Mouse (Mus musculus): Measurements from ENCODE around the gene Cnpy1. TPM values are rescaled to one million over a fixed set of nuclear protein-coding genes. Genes with fewer than 3 reads are reported as not detected.

Cnpy1 gene
- polyA plus RNA-seq, 1 experiment from 2014 or later = 0.14 TPM

- no peaks in the 10 kb centered on the region for H3K36me3 ChIP-seq (ENCODE audit: control insufficient read depth, insufficient read depth, low read length)
- H3K27me3 ChIP-seq (ENCODE audit: control insufficient read depth, insufficient read depth, low read length) = peaks cover 92% of the 10 kb centered on the region
- no peak overlapping the region for H3K4me2 ChIP-seq (replicated peaks; ENCODE audit: low read depth, low read length)
- no peak overlapping the region for H3K27ac ChIP-seq (ENCODE audit: low read depth, low read length)
- no peak overlapping the region for H3K4me3 ChIP-seq (ENCODE audit: low read length)
- ATAC-seq (ENCODE audit: low FRiP score, low TSS enrichment) = no peak
- 0 out of 2 replicates have a peak, but pooled peaks cover 2% of the 10 kb centered on the region for H3K4me1 ChIP-seq (ENCODE audit: control insufficient read depth, insufficient read depth, low read length)
- H3K9me3 ChIP-seq (ENCODE audit: control insufficient read depth, low read length) = no peaks in the 10 kb centered on the region
- WGBS = 13% methylated on average over 8 of the region's 8 CpGs
- H3K9ac ChIP-seq (ENCODE audit: low read depth, low read length) = no peak overlapping the region
These were observed 73.2 kb downstream of the Cnpy1 start for GRCm38 (mm10) chr5:28172261-28172920.

GRCm38 (mm10) chr5:28171667-28172066, 73.9 kb downstream of the Cnpy1 start:
- Histone ChIP-seq H3K27ac (ENCODE audit: low read depth, low read length) (no peak overlapping the region), H3K4me3 (ENCODE audit: low read length) (no peak overlapping the region), H3K4me1 (ENCODE audit: control insufficient read depth, insufficient read depth, low read length) (peaks cover 4% of the 10 kb centered on the region; the same call in 1 of the 2 replicates), H3K9ac (ENCODE audit: low read depth, low read length) (no peak overlapping the region), H3K36me3 (ENCODE audit: control insufficient read depth, insufficient read depth, low read length) (no peaks in the 10 kb centered on the region), H3K27me3 (ENCODE audit: control insufficient read depth, insufficient read depth, low read length) (peaks cover 93% of the 10 kb centered on the region), H3K4me2 (replicated peaks; ENCODE audit: low read depth, low read length) (no peak overlapping the region), H3K9me3 (ENCODE audit: control insufficient read depth, low read length) (no peaks in the 10 kb centered on the region)
- ATAC-seq (ENCODE audit: low FRiP score, low TSS enrichment) = no peak
- WGBS = 15% methylated on average over 5 of the region's 5 CpGs

GRCm38 (mm10) chr5:28170892-28171291, 74.7 kb downstream of the Cnpy1 start:
- no peak overlapping the region for H3K4me2 ChIP-seq (replicated peaks; ENCODE audit: low read depth, low read length)
- H3K27ac ChIP-seq (ENCODE audit: low read depth, low read length) = no peak overlapping the region
- WGBS = 10% methylated on average over 19 of the region's 19 CpGs
- H3K9ac ChIP-seq (ENCODE audit: low read depth, low read length) = no peak overlapping the region
- peaks cover 11% of the 10 kb centered on the region; the same call in 1 of the 2 replicates for H3K4me1 ChIP-seq (ENCODE audit: control insufficient read depth, insufficient read depth, low read length)
- peaks cover 93% of the 10 kb centered on the region for H3K27me3 ChIP-seq (ENCODE audit: control insufficient read depth, insufficient read depth, low read length)
- H3K36me3 ChIP-seq (ENCODE audit: control insufficient read depth, insufficient read depth, low read length) = no peaks in the 10 kb centered on the region
- ATAC-seq (ENCODE audit: low FRiP score, low TSS enrichment) = no peak
- H3K9me3 ChIP-seq (ENCODE audit: control insufficient read depth, low read length) = no peaks in the 10 kb centered on the region
- H3K4me3 ChIP-seq (ENCODE audit: low read length) = no peak overlapping the region

- Histone ChIP-seq H3K9me3 (ENCODE audit: control insufficient read depth, low read length) (no peaks in the 10 kb centered on the region), H3K36me3 (ENCODE audit: control insufficient read depth, insufficient read depth, low read length) (no peaks in the 10 kb centered on the region)
- WGBS = 8% methylated on average over 17 of the region's 17 CpGs
These were observed 75.5 kb downstream of the Cnpy1 start for GRCm38 (mm10) chr5:28170081-28170480.

GRCm38 (mm10) chr5:28169166-28169801, 76.3 kb downstream of the Cnpy1 start:
- no peak overlapping the region for H3K27ac ChIP-seq (ENCODE audit: low read depth, low read length)
- no peaks in the 10 kb centered on the region for H3K36me3 ChIP-seq (ENCODE audit: control insufficient read depth, insufficient read depth, low read length)
- H3K4me1 ChIP-seq (ENCODE audit: control insufficient read depth, insufficient read depth, low read length) = peaks cover 14% of the 10 kb centered on the region; the same call in 1 of the 2 replicates
- H3K9me3 ChIP-seq (ENCODE audit: control insufficient read depth, low read length) = no peaks in the 10 kb centered on the region
- ATAC-seq (ENCODE audit: low FRiP score, low TSS enrichment) = no peak
- peaks cover 93% of the 10 kb centered on the region for H3K27me3 ChIP-seq (ENCODE audit: control insufficient read depth, insufficient read depth, low read length)
- no peak overlapping the region for H3K4me3 ChIP-seq (ENCODE audit: low read length)
- no peak overlapping the region for H3K4me2 ChIP-seq (replicated peaks; ENCODE audit: low read depth, low read length)
- 7% methylated on average over 5 of the region's 5 CpGs for WGBS
- no peak overlapping the region for H3K9ac ChIP-seq (ENCODE audit: low read depth, low read length)

More at GRCm38 (mm10) chr5:28170081-28170480, 75.5 kb downstream of the Cnpy1 start:
- no peak overlapping the region for H3K27ac ChIP-seq (ENCODE audit: low read depth, low read length)
- peaks cover 14% of the 10 kb centered on the region; the same call in 1 of the 2 replicates for H3K4me1 ChIP-seq (ENCODE audit: control insufficient read depth, insufficient read depth, low read length)
- no peak overlapping the region for H3K9ac ChIP-seq (ENCODE audit: low read depth, low read length)
- H3K27me3 ChIP-seq (ENCODE audit: control insufficient read depth, insufficient read depth, low read length) = peaks cover 93% of the 10 kb centered on the region
- no peak overlapping the region for H3K4me3 ChIP-seq (ENCODE audit: low read length)
- no peak overlapping the region for H3K4me2 ChIP-seq (replicated peaks; ENCODE audit: low read depth, low read length)
- no peak for ATAC-seq (ENCODE audit: low FRiP score, low TSS enrichment)

- H3K9me3 ChIP-seq (ENCODE audit: control insufficient read depth, low read length) = no peaks in the 10 kb centered on the region
- no peak overlapping the region for H3K27ac ChIP-seq (ENCODE audit: low read depth, low read length)
- peak overlapping the region; percentile 18 for H3K4me3 ChIP-seq (ENCODE audit: low read length)
- H3K4me2 ChIP-seq (replicated peaks; ENCODE audit: low read depth, low read length) = peak overlapping the region; percentile 21
- no peaks in the 10 kb centered on the region for H3K36me3 ChIP-seq (ENCODE audit: control insufficient read depth, insufficient read depth, low read length)
- peaks cover 14% of the 10 kb centered on the region; the same call in 1 of the 2 replicates for H3K4me1 ChIP-seq (ENCODE audit: control insufficient read depth, insufficient read depth, low read length)
- ATAC-seq (ENCODE audit: low FRiP score, low TSS enrichment) = no peak
- H3K9ac ChIP-seq (ENCODE audit: low read depth, low read length) = no peak overlapping the region
- H3K27me3 ChIP-seq (ENCODE audit: control insufficient read depth, insufficient read depth, low read length) = peaks cover 93% of the 10 kb centered on the region
- 2% methylated on average over 36 of the region's 36 CpGs for WGBS
These were observed 77.1 kb downstream of the Cnpy1 start for GRCm38 (mm10) chr5:28168253-28169165.

GRCm38 (mm10) chr5:28167611-28168252, 77.9 kb downstream of the Cnpy1 start:
- Histone ChIP-seq H3K4me1 (ENCODE audit: control insufficient read depth, insufficient read depth, low read length) (peaks cover 14% of the 10 kb centered on the region; the same call in 1 of the 2 replicates), H3K4me2 (replicated peaks; ENCODE audit: low read depth, low read length) (peak overlapping the region; percentile 21; the same call in 1 of the 2 replicates), H3K36me3 (ENCODE audit: control insufficient read depth, insufficient read depth, low read length) (no peaks in the 10 kb centered on the region), H3K4me3 (ENCODE audit: low read length) (peak overlapping the region; percentile 18; the same call in 1 of the 2 replicates), H3K9me3 (ENCODE audit: control insufficient read depth, low read length) (no peaks in the 10 kb centered on the region), H3K27ac (ENCODE audit: low read depth, low read length) (no peak overlapping the region), H3K27me3 (ENCODE audit: control insufficient read depth, insufficient read depth, low read length) (peaks cover 91% of the 10 kb centered on the region), H3K9ac (ENCODE audit: low read depth, low read length) (no peak overlapping the region)
- under 1% methylated on average over 29 of the region's 29 CpGs for WGBS
- no peak for ATAC-seq (ENCODE audit: low FRiP score, low TSS enrichment)

Data from kidney, embryonic 14.5 days (tissue).